Mouse (Mus musculus) lung, postnatal 0 days (tissue): ENCODE data around the gene Gm17349.

Source experiments
- CTCF ChIP-seq: IDR thresholded peaks from 2 replicates; pipeline ENCODE4 v1.5.1; 2016; ENCODE audit warnings: antibody characterized with exemption, mild to moderate bottlenecking
- EP300 ChIP-seq: IDR thresholded peaks from 2 replicates; pipeline ENCODE4 v1.6.1; 2016; ENCODE audit warnings: antibody characterized with exemption, mild to moderate bottlenecking, control low read depth

GRCm38 (mm10) chr15:99715982-99716746, 10.9 kb upstream of the Gm17349 start:
- TF ChIP-seq CTCF, result no peak
- TF ChIP-seq EP300, result no peak
